Mouse (Mus musculus) olfactory bulb, adult 2 months (tissue): ENCODE measurements around the gene Wnk4.

Source experiments
- CTCF ChIP-seq: fragments of 200-500 bp; IDR thresholded peaks from 2 replicates; pipeline ENCODE4 v1.5.1; 2012; ENCODE audit warnings: low read depth, mild to moderate bottlenecking, low read length, moderate library complexity; ENCODE audit not compliant: insufficient read depth
- POLR2A ChIP-seq: fragments of 200-500 bp; IDR thresholded peaks from 2 replicates; pipeline ENCODE4 v1.6.1; 2012; ENCODE audit warnings: mild to moderate bottlenecking, low read depth, low read length, moderate library complexity; ENCODE audit not compliant: insufficient read depth

GRCm38 (mm10) chr11:101218436-101219055 lies 41.8 kb upstream of the Wnk4 start:
- no peak for TF ChIP-seq POLR2A
- TF ChIP-seq CTCF, result no peak
